Mouse (Mus musculus): Measurements from ENCODE around the gene Picalm.

GRCm38 (mm10) chr7:90130501-90131375 lies 725 bp downstream of the Picalm start:
- TF ChIP-seq CTCF (IDR thresholded peaks at IDR 0.05; ENCODE audit: low read depth, low read length) (no peak), POLR2A (IDR thresholded peaks at IDR 0.05; ENCODE audit: extremely low read depth, insufficient read depth, low read length) (no peak)

All from liver, adult 2 months (tissue).